Mouse (Mus musculus) liver, embryonic 14.5 days (tissue): Measurements from ENCODE around the gene Dpm2. TPM values are rescaled to one million over a fixed set of nuclear protein-coding genes. Genes with fewer than 3 reads are reported as not detected.

Experiments
- ATAC-seq: fragments of 200-750 bp; cut with Nextera tagmentation; 2 replicates; pipeline ENCODE4 v1.8.0; 2017; ENCODE audit warnings: moderate number of reproducible peaks, mild to moderate bottlenecking, moderate library complexity; ENCODE audit not compliant: insufficient read depth
- DNase-seq, 3 experiments: peaks; one replicate each; pipeline ENCODE4 v3.0.0-alpha.2; 2012 to 2013; ENCODE audit warnings: low read depth in 3 of 3, low spot score in 3 of 3
- H3K27ac ChIP-seq: fragments of 300-500 bp; sonication (generic); 2 replicates; pipeline ENCODE4 v1.5.1; 2014; ENCODE audit warnings: moderate library complexity, mild to moderate bottlenecking, control low read depth, inconsistent platforms
- H3K27me3 ChIP-seq: fragments of 300-500 bp; sonication (generic); 2 replicates; pipeline ENCODE4 v1.6.1; 2014; ENCODE audit warnings: mild to moderate bottlenecking, low read length, moderate library complexity; ENCODE audit not compliant: control insufficient read depth, insufficient read depth
- H3K36me3 ChIP-seq: fragments of 300-500 bp; sonication (generic); replicated peaks from 2 replicates; pipeline ENCODE4 v1.6.1; 2014; ENCODE audit warnings: low read depth; ENCODE audit not compliant: control insufficient read depth, insufficient read depth
- H3K4me1 ChIP-seq, 2 experiments: fragments of 200-500 bp in 1 of 2; fragments of 300-500 bp in 1 of 2; sonication (generic) in 1 of 2; replicated peaks; 2 replicates each; pipeline ENCODE4 v1.6.1; 2012 to 2014; ENCODE audit warnings: antibody characterized with exemption in 1 of 2, inconsistent platforms in 1 of 2, low read length in 1 of 2; ENCODE audit not compliant: control insufficient read depth in 2 of 2, insufficient read depth in 2 of 2
- H3K4me2 ChIP-seq: fragments of 300-500 bp; sonication (generic); 2 replicates; pipeline ENCODE4 v1.6.1; 2014; ENCODE audit warnings: low read depth, mild to moderate bottlenecking, control low read depth, moderate library complexity
- H3K4me3 ChIP-seq, 2 experiments: fragments of 200-500 bp in 1 of 2; fragments of 300-500 bp in 1 of 2; sonication (generic) in 1 of 2; 2 replicates each; pipeline ENCODE4 v1.5.1; 2012 to 2014; ENCODE audit warnings: low read depth in 2 of 2, low read length in 2 of 2, mild to moderate bottlenecking in 2 of 2, control low read depth in 1 of 2, inconsistent platforms in 1 of 2, moderate library complexity in 1 of 2; ENCODE audit not compliant: insufficient read depth in 1 of 2
- H3K9ac ChIP-seq: fragments of 300-500 bp; sonication (generic); replicated peaks from 2 replicates; pipeline ENCODE4 v1.6.1; 2014; ENCODE audit warnings: mild to moderate bottlenecking, control low read depth, moderate library complexity
- H3K9me3 ChIP-seq: fragments of 300-500 bp; sonication (generic); 2 replicates; pipeline ENCODE4 v1.6.1; 2016; ENCODE audit warnings: low read length, mixed read lengths; ENCODE audit not compliant: control insufficient read depth
- CTCF ChIP-seq: IDR thresholded peaks from 2 replicates; pipeline ENCODE4 v1.5.1; 2016; ENCODE audit warnings: antibody characterized with exemption, low read depth, control low read depth
- EP300 ChIP-seq: IDR thresholded peaks from 2 replicates; pipeline ENCODE4 v1.6.1; 2016; ENCODE audit warnings: antibody characterized with exemption, low read depth
- WGBS: fragments of 180-500 bp; shearing (Covaris S2); extraction: QIAGEN DNeasy Blood & Tissue Kit; methylation state at CpG from one replicate; pipeline ENCODE4 v1.1.7; 2014; ENCODE audit not compliant: insufficient replicate concordance; 5-methylcytosine and 5-hydroxymethylcytosine counted together
- polyA plus RNA-seq, 2 experiments: library from polyadenylated mRNA; depleted of rRNA in 1 of 2; stranded (reverse) in 1 of 2; unstranded in 1 of 2; fragments of >200 nt; fragmentation: Nextera tagmentation in 1 of 2; extraction: Ambion mirVana in 1 of 2; gene quantifications; 2 replicates each; pipeline versions ENCODE4 v1.2.1 to v1.2.3; 2012 to 2014

Gene Dpm2
- polyA plus RNA-seq, 2 experiments = 53.5 to 53.6 TPM

DNA sequence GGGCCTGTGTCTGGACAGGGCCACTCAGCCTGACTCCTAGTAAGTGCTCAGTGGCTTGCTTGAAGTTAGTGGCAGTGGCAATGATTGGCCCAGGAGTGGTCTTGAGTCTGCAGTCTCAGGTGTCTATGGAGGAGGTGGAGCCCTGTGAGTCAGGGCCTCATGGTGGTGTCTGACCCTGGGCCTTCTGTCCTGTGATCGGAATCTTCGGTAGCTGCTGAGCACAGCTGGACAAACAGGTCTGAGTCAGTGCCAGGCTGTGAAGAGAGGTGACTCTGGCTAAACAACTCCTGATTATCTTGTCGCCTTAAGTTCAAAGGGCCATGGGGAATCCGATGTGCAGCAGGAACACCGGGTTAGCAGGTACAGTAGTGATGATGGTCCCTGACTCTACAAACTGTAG, 23.3 kb upstream of the Dpm2 start:
- H3K4me2 ChIP-seq = no peak overlapping the region
- ATAC-seq = no peak
- no peak for TF ChIP-seq CTCF
- no peak for TF ChIP-seq EP300
- no peak overlapping the region for H3K4me3 ChIP-seq
- H3K9me3 ChIP-seq = no peaks in the 10 kb centered on the region
- DNase-seq = no peak
- no peaks in the 10 kb centered on the region for H3K36me3 ChIP-seq
- 0 out of 4 replicates have a peak, but pooled peaks cover 0 to 2% of the 10 kb centered on the region in 2 experiments for H3K4me1 ChIP-seq
- no peak overlapping the region for H3K9ac ChIP-seq
- no peaks in the 10 kb centered on the region for H3K27me3 ChIP-seq
- 79% methylated on average over 5 of the region's 5 CpGs for WGBS
- no peak overlapping the region for H3K27ac ChIP-seq

DNA sequence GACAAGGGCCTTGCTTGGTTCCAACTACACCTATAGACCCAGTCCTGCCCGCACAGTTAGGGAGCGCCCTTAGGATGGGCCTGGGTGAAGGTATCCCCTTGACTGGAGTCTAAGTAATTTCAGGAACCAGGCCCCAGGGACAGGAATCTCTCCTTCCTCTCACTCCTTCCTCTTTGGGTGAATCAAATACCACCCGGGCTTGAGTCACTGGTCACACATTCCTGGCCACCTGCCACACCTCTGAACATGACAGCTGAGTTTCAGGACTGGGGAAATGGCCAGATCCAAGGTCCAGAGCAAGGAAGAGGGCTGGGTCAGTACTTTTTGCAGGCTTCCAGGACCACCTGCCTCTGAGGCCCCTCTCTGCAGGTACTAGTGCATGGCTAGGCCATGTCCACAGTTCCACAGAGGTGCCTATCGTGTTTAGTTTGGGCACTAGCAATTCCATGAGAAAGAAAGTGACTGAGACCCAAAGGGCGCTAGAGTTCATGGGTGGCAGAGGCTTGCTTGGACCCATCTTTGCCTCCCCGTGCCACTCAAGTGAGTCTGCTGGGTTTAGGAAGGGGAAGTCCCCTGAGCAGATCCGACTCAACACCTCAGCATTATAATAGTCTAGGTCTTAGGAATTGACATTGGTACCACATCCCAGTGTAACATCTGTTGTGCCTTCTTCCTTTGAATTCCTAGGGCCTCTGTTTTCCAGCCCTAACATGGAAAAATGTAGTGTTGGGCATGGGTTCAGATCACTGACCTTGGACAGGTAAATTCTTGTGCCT, 22.5 kb upstream of the Dpm2 start:
- Histone ChIP-seq H3K4me2 (no peak overlapping the region), H3K4me1 (0 out of 4 replicates have a peak, but pooled peaks cover 0 to 2% of the 10 kb centered on the region in 2 experiments), H3K27me3 (no peaks in the 10 kb centered on the region), H3K27ac (no peak overlapping the region), H3K36me3 (no peaks in the 10 kb centered on the region), H3K9me3 (no peaks in the 10 kb centered on the region), H3K4me3 (no peak overlapping the region), H3K9ac (no peak overlapping the region)
- DNase-seq = no peak
- no peak for ATAC-seq
- WGBS = 55% methylated on average over 7 of the region's 7 CpGs
- TF ChIP-seq EP300 = no peak
- TF ChIP-seq CTCF = no peak

DNA sequence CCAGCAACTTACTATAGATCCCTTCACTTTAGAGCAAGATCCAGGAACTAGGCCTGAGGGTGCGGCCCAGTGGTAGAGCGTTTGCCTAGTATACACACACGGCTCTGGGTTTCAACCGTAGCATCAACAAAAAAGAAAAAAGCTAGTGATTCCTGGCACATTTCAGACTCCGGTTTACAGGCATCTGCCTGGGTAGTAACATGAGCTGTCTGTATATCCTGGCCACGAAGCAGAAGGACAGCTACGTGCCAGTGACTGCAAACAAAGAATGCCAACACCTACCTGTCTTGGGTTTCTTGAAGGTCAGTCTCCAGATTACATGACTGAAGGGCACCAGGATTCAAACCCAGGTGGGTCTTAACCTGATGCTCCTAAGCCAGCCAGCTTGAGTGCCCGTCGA, 21.5 kb upstream of the Dpm2 start:
- Histone ChIP-seq H3K36me3 (no peaks in the 10 kb centered on the region), H3K9me3 (no peaks in the 10 kb centered on the region), H3K27me3 (no peaks in the 10 kb centered on the region), H3K27ac (no peak overlapping the region), H3K9ac (no peak overlapping the region), H3K4me1 (0 out of 4 replicates have a peak, but pooled peaks cover 0 to 2% of the 10 kb centered on the region in 2 experiments), H3K4me2 (no peak overlapping the region), H3K4me3 (no peak overlapping the region)
- no peak for ATAC-seq
- DNase-seq = no peak
- no peak for TF ChIP-seq EP300
- TF ChIP-seq CTCF = no peak
- 74% methylated on average over 9 of the region's 9 CpGs for WGBS

DNA sequence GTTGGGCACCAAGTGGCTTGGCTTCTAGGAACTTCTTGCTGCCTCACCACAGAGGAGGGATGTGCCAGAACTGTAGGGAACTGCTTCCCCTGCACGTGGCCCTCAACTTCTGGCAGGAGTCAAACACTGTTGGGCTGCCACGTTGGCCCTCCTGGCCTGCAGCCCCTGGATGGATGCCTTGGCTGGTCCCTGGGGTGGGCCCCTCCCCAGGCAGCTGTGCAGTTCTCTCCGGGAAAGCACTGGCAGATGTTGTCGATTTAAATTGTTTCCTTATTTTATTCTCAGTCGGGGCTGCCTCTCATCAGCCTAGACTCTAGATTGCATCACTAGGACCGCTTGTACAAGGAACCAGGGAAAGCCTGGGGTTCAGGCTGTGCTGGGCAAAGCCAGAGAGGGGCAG, 20.9 kb upstream of the Dpm2 start:
- no peak overlapping the region for H3K4me2 ChIP-seq
- H3K36me3 ChIP-seq = no peaks in the 10 kb centered on the region
- no peak overlapping the region for H3K4me3 ChIP-seq
- no peak overlapping the region for H3K9ac ChIP-seq
- ATAC-seq (no peak), DNase-seq (no peak)
- 0 out of 4 replicates have a peak, but pooled peaks cover 0 to 2% of the 10 kb centered on the region in 2 experiments for H3K4me1 ChIP-seq
- no peak overlapping the region for H3K27ac ChIP-seq
- WGBS = 52% methylated on average over 6 of the region's 6 CpGs
- H3K27me3 ChIP-seq = no peaks in the 10 kb centered on the region
- H3K9me3 ChIP-seq = no peaks in the 10 kb centered on the region
- TF ChIP-seq CTCF = no peak
- TF ChIP-seq EP300 = no peak

DNA sequence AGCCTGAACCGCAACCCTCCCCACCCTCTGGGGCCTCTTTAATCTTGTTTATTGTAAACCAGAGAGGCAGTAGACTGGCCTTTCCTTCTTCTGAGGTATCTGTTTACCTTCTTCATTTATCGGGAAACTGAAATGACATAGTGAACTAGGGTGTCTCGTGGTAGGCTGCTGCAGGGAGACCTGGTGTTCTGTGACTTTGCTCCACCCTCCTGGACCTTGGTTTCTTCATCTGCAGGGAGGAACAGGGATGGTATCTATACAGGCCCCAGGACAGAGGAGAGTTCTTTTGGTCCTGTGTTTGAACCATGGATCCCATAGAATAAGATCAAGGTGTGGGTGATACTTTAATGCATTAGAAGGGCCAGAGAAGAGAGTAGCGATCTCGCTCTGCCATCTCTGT, 19.4 kb upstream of the Dpm2 start:
- ATAC-seq (no peak), DNase-seq (no peak)
- Histone ChIP-seq H3K27me3 (no peaks in the 10 kb centered on the region), H3K4me1 (peaks cover 0 to 5% of the 10 kb centered on the region in 2 experiments; a peak in 1 of 4 replicates), H3K4me2 (no peak overlapping the region), H3K9ac (no peak overlapping the region), H3K9me3 (no peaks in the 10 kb centered on the region), H3K36me3 (no peaks in the 10 kb centered on the region), H3K4me3 (no peak overlapping the region), H3K27ac (no peak overlapping the region)
- TF ChIP-seq CTCF = no peak
- no peak for TF ChIP-seq EP300
- 62% methylated on average over 5 of the region's 5 CpGs for whole genome bisulfite sequencing
